Mouse (Mus musculus): Measurements from ENCODE around the gene Esrp2. TPM values are rescaled to one million over a fixed set of nuclear protein-coding genes. Genes with fewer than 3 reads are reported as not detected.

Esrp2 gene
- polyA plus RNA-seq, 1 experiment: 10.8 TPM

DNA sequence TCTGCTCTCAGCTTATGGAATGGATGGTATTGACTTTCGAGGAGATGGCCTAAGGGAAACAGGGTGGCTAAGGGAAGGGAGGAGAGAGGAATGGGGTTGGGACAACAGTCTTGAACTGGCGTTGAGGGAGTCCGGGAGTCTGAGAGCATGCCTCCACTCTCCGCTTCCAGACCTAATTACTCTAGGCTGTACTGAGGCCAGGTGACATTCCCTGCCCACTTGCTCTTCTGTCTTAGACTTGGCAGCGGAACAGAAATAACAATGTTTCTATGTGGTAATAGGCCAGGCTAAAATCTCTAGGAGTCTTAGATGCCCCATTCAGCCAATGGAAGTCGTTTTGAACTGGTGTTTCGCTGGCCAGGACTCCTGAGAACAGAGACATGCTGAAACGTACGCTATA, 14.3 kb upstream of the Esrp2 start:
- Histone ChIP-seq H3K27ac (ENCODE audit: insufficient read depth, low read length) (no peak overlapping the region), H3K36me3 (ENCODE audit: control insufficient read depth, insufficient read depth, low read length, poor library complexity, severe bottlenecking) (no peaks in the 10 kb centered on the region; the same call in 1 of the 2 replicates), H3K9ac (ENCODE audit: low read depth, poor library complexity, severe bottlenecking) (peak overlapping the region; percentile 59), H3K4me3 (ENCODE audit: low read depth, low read length) (peak overlapping the region; percentile 81), H3K4me1 (ENCODE audit: control insufficient read depth, insufficient read depth, low read length) (no peaks in the 10 kb centered on the region), H3K9me3 (replicated peaks; ENCODE audit: control insufficient read depth, insufficient read depth, low read length, poor library complexity, severe bottlenecking) (no peaks in the 10 kb centered on the region), H3K27me3 (ENCODE audit: control insufficient read depth, insufficient read depth, low read length, poor library complexity, severe bottlenecking) (no peaks in the 10 kb centered on the region)
- no peak for TF ChIP-seq POLR2A (IDR thresholded peaks at IDR 0.05; ENCODE audit: insufficient read depth, low read length)
- TF ChIP-seq CTCF (IDR thresholded peaks at IDR 0.05; ENCODE audit: low read depth, low read length): no peak
- TF ChIP-seq EP300 (IDR thresholded peaks at IDR 0.05; ENCODE audit: insufficient read depth, low read depth, low read length): no peak

DNA sequence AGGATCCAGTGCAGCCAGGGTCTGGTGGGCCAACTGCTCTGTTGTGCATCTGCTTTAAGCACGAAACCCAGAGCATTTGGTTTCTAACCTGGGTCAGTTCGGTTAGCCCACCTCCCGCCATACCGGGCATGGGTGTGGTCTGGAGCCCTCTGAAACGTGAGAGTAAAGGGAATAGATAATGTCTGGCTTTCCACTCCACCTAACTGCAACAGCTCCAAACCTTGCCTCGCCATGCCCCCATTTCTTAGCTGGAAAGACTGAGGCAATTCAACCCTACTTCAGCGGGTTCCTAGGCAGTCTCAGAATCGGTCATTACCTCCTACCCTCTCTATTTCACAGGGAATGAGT, 13.9 kb upstream of the Esrp2 start:
- peak overlapping the region; percentile 59 for H3K9ac ChIP-seq (ENCODE audit: low read depth, poor library complexity, severe bottlenecking)
- TF ChIP-seq EP300 (IDR thresholded peaks at IDR 0.05; ENCODE audit: insufficient read depth, low read depth, low read length) (no peak), CTCF (IDR thresholded peaks at IDR 0.05; ENCODE audit: low read depth, low read length) (no peak), POLR2A (IDR thresholded peaks at IDR 0.05; ENCODE audit: insufficient read depth, low read length) (no peak)
- H3K27me3 ChIP-seq (ENCODE audit: control insufficient read depth, insufficient read depth, low read length, poor library complexity, severe bottlenecking): no peaks in the 10 kb centered on the region
- no peak overlapping the region for H3K27ac ChIP-seq (ENCODE audit: insufficient read depth, low read length)
- peak overlapping the region; percentile 81 for H3K4me3 ChIP-seq (ENCODE audit: low read depth, low read length)
- H3K4me1 ChIP-seq (ENCODE audit: control insufficient read depth, insufficient read depth, low read length): no peaks in the 10 kb centered on the region
- H3K9me3 ChIP-seq (replicated peaks; ENCODE audit: control insufficient read depth, insufficient read depth, low read length, poor library complexity, severe bottlenecking): no peaks in the 10 kb centered on the region
- H3K36me3 ChIP-seq (ENCODE audit: control insufficient read depth, insufficient read depth, low read length, poor library complexity, severe bottlenecking): no peaks in the 10 kb centered on the region; the same call in 1 of the 2 replicates

DNA sequence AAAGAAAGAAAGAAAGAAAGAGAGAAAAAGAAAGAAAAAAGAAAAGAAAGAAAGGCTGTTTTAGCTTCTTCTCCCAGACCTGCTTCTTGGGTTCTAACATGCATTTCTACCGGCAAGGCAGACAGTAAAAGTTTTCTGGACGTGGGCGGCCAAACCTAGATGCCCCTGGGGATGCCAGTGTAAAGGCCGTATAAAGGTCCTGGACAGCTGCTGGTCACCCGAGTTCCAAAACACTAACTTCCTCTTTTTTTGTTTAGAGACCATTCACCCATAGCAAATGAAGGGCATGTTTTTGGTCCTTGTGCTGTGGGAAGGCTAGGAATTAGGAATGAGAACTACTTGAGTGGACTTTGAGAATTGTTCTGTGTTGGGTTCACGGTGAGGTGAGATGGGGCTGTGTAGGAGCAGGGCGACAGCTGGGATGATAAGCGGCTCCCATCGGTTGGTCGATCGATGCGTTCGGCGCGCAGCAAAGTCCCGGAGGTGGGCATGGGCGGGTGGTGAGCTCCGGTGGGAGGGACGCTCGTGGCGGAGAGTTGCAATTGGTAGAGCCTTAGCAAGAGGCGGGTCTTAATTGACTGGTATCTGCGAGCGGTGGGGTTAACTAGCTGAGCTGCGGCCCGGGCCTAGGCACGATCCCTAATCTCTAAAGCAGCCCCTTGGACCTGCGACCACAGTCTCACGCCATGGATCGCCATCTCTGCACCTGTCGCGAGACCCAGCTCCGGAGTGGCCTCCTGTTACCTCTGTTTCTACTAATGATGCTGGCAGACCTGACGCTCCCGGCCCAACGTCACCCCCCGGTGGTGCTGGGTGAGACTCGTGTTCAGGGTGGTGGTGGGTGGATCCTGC, 13.3 kb upstream of the Esrp2 start, which contains the start of gene Pla2g15:
Gene Pla2g15, plus strand, starts transcription at position 599 of the 852 bp plus-strand sequence.
- no peaks in the 10 kb centered on the region for H3K9me3 ChIP-seq (replicated peaks; ENCODE audit: control insufficient read depth, insufficient read depth, low read length, poor library complexity, severe bottlenecking)
- peak within 1 kb of the TSS; percentile 59 for H3K9ac ChIP-seq (ENCODE audit: low read depth, poor library complexity, severe bottlenecking)
- no peaks in the 10 kb centered on the region for H3K4me1 ChIP-seq (ENCODE audit: control insufficient read depth, insufficient read depth, low read length)
- H3K36me3 ChIP-seq (ENCODE audit: control insufficient read depth, insufficient read depth, low read length, poor library complexity, severe bottlenecking): no peaks in the 10 kb centered on the region; the same call in 1 of the 2 replicates
- no peak within 1 kb of the TSS for H3K27ac ChIP-seq (ENCODE audit: insufficient read depth, low read length)
- TF ChIP-seq CTCF (IDR thresholded peaks at IDR 0.05; ENCODE audit: low read depth, low read length) (no peak), EP300 (IDR thresholded peaks at IDR 0.05; ENCODE audit: insufficient read depth, low read depth, low read length) (peak; percentile 16; the same call in 1 of the 2 replicates), POLR2A (IDR thresholded peaks at IDR 0.05; ENCODE audit: insufficient read depth, low read length) (peak; percentile 51)
- peak within 1 kb of the TSS; percentile 81 for H3K4me3 ChIP-seq (ENCODE audit: low read depth, low read length)
- no peaks in the 10 kb centered on the region for H3K27me3 ChIP-seq (ENCODE audit: control insufficient read depth, insufficient read depth, low read length, poor library complexity, severe bottlenecking)

DNA sequence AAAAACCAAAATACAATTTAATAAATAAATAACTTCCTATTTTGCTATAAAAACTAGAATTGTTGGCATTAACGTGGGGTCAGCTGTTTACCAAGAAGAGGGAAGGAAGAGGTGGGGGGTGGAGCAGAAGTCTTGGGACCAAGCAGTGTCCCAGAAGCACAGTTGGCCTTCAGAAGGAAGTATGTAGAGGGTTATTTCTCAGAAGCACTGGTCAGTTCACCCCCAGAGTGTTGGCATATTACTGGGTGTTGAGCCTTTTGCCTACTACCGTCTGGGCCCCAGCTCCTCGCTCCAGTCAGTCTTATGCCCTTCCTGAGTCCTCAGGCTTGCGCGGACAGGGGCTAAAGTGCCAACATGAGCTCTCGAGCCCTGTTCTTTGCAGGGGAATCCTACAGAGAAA, 12.3 kb upstream of the Esrp2 start:
- no peak for TF ChIP-seq EP300 (IDR thresholded peaks at IDR 0.05; ENCODE audit: insufficient read depth, low read depth, low read length)
- TF ChIP-seq POLR2A (IDR thresholded peaks at IDR 0.05; ENCODE audit: insufficient read depth, low read length): no peak
- no peak for TF ChIP-seq CTCF (IDR thresholded peaks at IDR 0.05; ENCODE audit: low read depth, low read length)
- Histone ChIP-seq H3K9ac (ENCODE audit: low read depth, poor library complexity, severe bottlenecking) (no peak overlapping the region), H3K4me3 (ENCODE audit: low read depth, low read length) (no peak overlapping the region), H3K9me3 (replicated peaks; ENCODE audit: control insufficient read depth, insufficient read depth, low read length, poor library complexity, severe bottlenecking) (no peaks in the 10 kb centered on the region), H3K4me1 (ENCODE audit: control insufficient read depth, insufficient read depth, low read length) (no peaks in the 10 kb centered on the region), H3K27ac (ENCODE audit: insufficient read depth, low read length) (no peak overlapping the region), H3K36me3 (ENCODE audit: control insufficient read depth, insufficient read depth, low read length, poor library complexity, severe bottlenecking) (no peaks in the 10 kb centered on the region), H3K27me3 (ENCODE audit: control insufficient read depth, insufficient read depth, low read length, poor library complexity, severe bottlenecking) (no peaks in the 10 kb centered on the region)

DNA sequence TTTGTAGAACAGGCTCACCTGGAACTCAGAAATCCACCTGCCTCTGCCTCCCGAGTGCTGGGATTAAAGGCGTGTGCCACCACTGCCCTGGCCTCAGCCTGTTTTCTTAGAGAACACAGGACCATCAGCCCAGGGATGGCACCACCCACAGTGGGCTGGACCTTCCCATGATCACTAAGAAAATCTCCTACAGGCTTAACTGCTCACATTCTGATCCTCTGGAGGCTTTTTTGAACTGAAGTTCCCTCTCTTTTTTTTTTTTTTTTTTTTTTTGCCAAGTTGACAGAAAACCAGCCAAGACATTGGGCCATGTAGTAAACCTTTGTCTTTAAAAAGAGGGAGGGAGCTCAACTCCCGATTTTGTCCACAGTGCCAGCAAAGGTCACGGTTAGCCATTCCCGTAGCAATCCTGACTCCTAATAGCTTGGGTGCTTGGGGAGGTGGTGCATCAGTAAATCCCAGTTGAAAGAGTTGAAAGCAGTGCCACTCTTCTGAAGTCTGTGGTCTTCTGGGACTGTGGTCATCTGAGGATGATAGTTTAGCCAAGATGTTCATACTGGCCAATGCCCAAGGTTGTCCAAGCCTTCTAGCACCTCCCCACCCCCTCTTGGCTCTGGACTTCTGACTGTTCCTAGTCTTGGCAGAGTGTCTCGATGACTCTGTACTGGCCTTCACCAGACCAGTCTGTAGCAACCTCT, 11.2 kb upstream of the Esrp2 start:
- Histone ChIP-seq H3K9ac (ENCODE audit: low read depth, poor library complexity, severe bottlenecking) (no peak overlapping the region), H3K4me1 (ENCODE audit: control insufficient read depth, insufficient read depth, low read length) (no peaks in the 10 kb centered on the region), H3K27me3 (ENCODE audit: control insufficient read depth, insufficient read depth, low read length, poor library complexity, severe bottlenecking) (no peaks in the 10 kb centered on the region), H3K4me3 (ENCODE audit: low read depth, low read length) (no peak overlapping the region), H3K27ac (ENCODE audit: insufficient read depth, low read length) (no peak overlapping the region), H3K9me3 (replicated peaks; ENCODE audit: control insufficient read depth, insufficient read depth, low read length, poor library complexity, severe bottlenecking) (no peaks in the 10 kb centered on the region), H3K36me3 (ENCODE audit: control insufficient read depth, insufficient read depth, low read length, poor library complexity, severe bottlenecking) (no peaks in the 10 kb centered on the region)
- TF ChIP-seq POLR2A (IDR thresholded peaks at IDR 0.05; ENCODE audit: insufficient read depth, low read length) (no peak), EP300 (IDR thresholded peaks at IDR 0.05; ENCODE audit: insufficient read depth, low read depth, low read length) (no peak), CTCF (IDR thresholded peaks at IDR 0.05; ENCODE audit: low read depth, low read length) (no peak)

All from ES-Bruce4 (cell line).